Mouse (Mus musculus) cerebellum, adult 2 months (tissue): ENCODE results near the gene Bckdhb.

Experiments used
- CTCF ChIP-seq: fragments of 200-500 bp; IDR thresholded peaks from 2 replicates; pipeline ENCODE4 v1.5.1; 2011; ENCODE audit warnings: low read depth, mild to moderate bottlenecking, control low read depth, low read length, moderate library complexity, borderline replicate concordance; ENCODE audit not compliant: insufficient read depth
- POLR2A ChIP-seq: fragments of 200-500 bp; IDR thresholded peaks from 2 replicates; pipeline ENCODE4 v1.6.1; 2011; ENCODE audit warnings: low read length, control low read depth, borderline replicate concordance; ENCODE audit not compliant: insufficient read depth

- no peak for TF ChIP-seq CTCF
- no peak for TF ChIP-seq POLR2A
Measured at GRCm38 (mm10) chr9:83907017-83907416, 17.9 kb upstream of the Bckdhb start.
